Mouse (Mus musculus): ENCODE data around the gene Fgfr2. TPM values are rescaled to one million over a fixed set of nuclear protein-coding genes. Genes with fewer than 3 reads are reported as not detected.
A peak's percentile ranks its signal among the peaks of the same experiment; 100 is the strongest.

The Fgfr2 gene
- polyA plus RNA-seq, 1 experiment, result 1.7 TPM

DNA sequence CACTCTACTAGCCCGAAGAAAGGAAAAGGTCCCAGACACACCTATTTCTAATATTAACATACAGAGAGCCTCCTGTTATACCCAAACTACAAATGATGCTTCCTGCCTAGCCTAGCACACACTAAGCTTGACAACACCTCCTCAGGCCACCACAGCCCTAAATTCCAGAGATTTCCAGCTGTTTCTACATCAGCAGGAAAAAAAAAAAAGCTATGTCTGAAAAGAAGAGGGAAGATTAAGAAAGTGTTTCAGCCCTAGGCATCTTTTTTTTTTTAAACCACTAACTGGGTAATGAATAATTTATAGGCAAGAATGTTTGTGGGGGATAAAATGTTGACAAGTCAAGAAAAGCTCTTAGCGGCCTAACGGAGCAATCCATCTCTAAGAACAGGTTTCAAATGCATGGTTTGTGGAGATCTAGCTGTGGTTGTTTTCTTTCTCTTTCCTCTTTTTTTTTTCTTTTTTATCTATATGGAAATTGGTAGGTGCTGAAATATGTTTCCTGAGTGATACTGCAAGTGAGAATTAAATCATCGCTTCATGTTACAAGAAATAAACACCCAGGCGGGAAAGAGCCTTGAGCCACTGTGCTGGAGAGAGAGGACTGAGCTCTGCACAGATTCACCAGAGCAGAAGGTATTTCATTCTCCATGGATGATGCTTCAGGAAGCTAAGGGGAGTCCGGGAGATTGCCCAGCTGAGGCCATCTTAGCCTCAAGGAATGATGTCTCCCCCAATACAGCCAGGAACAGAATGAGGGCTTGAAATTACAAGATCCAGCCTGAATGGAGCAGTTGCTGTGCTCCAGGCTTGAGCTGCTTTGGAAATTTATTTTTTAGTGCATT is 673.0 kb downstream of the Fgfr2 start:
- Histone ChIP-seq H3K79me3 (ENCODE audit: low read depth) (no peaks in the 10 kb centered on the region), H3K4me3 (ENCODE audit: insufficient read depth, poor library complexity, severe bottlenecking) (no peak overlapping the region), H3K79me2 (ENCODE audit: control insufficient read depth, insufficient read depth) (no peaks in the 10 kb centered on the region), H3K27me3 (ENCODE audit: control insufficient read depth, insufficient read depth, insufficient read length) (no peaks in the 10 kb centered on the region), H3K36me3 (ENCODE audit: control insufficient read depth, insufficient read depth) (no peaks in the 10 kb centered on the region), H3ac (ENCODE audit: control insufficient read depth, insufficient read length, low read depth) (no peak overlapping the region)
- TF ChIP-seq MYOD1 (IDR thresholded peaks at IDR 0.05; ENCODE audit: control insufficient read depth, insufficient read length, low read depth), result no peak
- no peak for TF ChIP-seq CTCF (IDR thresholded peaks at IDR 0.05; ENCODE audit: control insufficient read depth, insufficient read depth, insufficient read length)
- no peak for TF ChIP-seq USF1 (IDR thresholded peaks at IDR 0.05; ENCODE audit: low read depth)
- no peak for TF ChIP-seq MAX (IDR thresholded peaks at IDR 0.05)
- TF ChIP-seq MYOG (IDR thresholded peaks at IDR 0.05; ENCODE audit: control insufficient read depth, extremely low read depth, insufficient read length), result no peak
- TF ChIP-seq CEBPB (IDR thresholded peaks at IDR 0.05; ENCODE audit: low read depth), result no peak
- TF ChIP-seq FOSL1 (IDR thresholded peaks at IDR 0.05; ENCODE audit: insufficient read depth, low read length, poor library complexity, severe bottlenecking), result no peak

DNA sequence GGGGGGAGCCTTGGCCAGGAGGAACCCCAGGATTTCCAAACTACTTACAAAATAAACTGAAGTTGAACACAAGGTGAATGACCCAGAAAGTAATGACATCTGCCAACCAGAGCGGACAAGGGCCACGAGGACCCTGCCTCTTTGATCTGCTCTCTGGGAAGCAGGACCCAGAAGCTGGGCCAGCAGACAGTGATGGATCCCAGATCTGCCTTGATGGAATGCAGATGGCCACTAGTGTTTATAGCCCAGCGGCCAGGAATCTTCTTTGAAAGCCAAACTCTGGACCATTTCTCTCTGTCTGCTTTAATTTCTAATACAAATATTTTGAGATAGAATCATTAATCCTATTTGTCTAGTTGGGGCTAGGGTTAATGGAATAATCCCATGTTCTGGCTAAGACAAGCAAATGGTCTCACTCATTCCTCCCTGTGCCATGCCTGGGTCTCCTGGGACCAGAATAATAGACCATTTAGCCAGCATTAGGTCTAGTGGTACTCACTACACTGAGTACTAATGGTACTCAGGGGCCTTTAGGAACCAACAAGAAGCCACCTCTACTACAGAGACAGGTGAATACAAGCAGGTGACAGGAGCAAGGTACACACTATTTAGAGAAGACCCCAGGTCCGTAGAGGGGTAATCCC is 674.5 kb downstream of the Fgfr2 start:
- H3K79me3 ChIP-seq (ENCODE audit: low read depth), result no peaks in the 10 kb centered on the region
- no peaks in the 10 kb centered on the region for H3K27me3 ChIP-seq (ENCODE audit: control insufficient read depth, insufficient read depth, insufficient read length)
- no peaks in the 10 kb centered on the region for H3K36me3 ChIP-seq (ENCODE audit: control insufficient read depth, insufficient read depth)
- no peak overlapping the region for H3K4me3 ChIP-seq (ENCODE audit: insufficient read depth, poor library complexity, severe bottlenecking)
- TF ChIP-seq CEBPB (IDR thresholded peaks at IDR 0.05; ENCODE audit: low read depth) (no peak), MAX (IDR thresholded peaks at IDR 0.05) (no peak), MYOG (IDR thresholded peaks at IDR 0.05; ENCODE audit: control insufficient read depth, extremely low read depth, insufficient read length) (no peak), MYOD1 (IDR thresholded peaks at IDR 0.05; ENCODE audit: control insufficient read depth, insufficient read length, low read depth) (no peak), CTCF (IDR thresholded peaks at IDR 0.05; ENCODE audit: control insufficient read depth, insufficient read depth, insufficient read length) (no peak), USF1 (IDR thresholded peaks at IDR 0.05; ENCODE audit: low read depth) (no peak), FOSL1 (IDR thresholded peaks at IDR 0.05; ENCODE audit: insufficient read depth, low read length, poor library complexity, severe bottlenecking) (no peak)
- no peak overlapping the region for H3ac ChIP-seq (ENCODE audit: control insufficient read depth, insufficient read length, low read depth)
- no peaks in the 10 kb centered on the region for H3K79me2 ChIP-seq (ENCODE audit: control insufficient read depth, insufficient read depth)

DNA sequence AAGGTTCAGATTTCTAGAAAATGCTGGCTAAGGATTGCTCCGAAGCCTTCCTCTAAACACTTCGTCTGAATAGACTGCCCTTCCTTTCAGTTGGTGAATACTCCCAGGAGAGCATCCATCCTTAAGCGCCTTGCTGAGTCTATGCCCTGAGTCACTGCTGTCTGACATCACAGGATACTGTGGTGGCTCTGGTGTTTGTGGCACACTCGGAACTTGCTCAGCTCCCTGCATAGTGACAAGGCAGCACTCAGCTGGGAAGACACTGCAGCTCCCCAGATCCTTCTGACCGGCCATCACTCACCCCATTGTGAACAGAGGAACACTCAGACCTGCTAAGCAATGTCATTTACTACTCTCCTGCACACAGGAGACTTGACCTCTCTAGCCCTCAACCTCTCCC is 675.6 kb downstream of the Fgfr2 start:
- Histone ChIP-seq H3ac (ENCODE audit: control insufficient read depth, insufficient read length, low read depth) (peak overlapping the region; percentile 22), H3K79me2 (ENCODE audit: control insufficient read depth, insufficient read depth) (no peaks in the 10 kb centered on the region), H3K27me3 (ENCODE audit: control insufficient read depth, insufficient read depth, insufficient read length) (no peaks in the 10 kb centered on the region), H3K36me3 (ENCODE audit: control insufficient read depth, insufficient read depth) (no peaks in the 10 kb centered on the region), H3K4me3 (ENCODE audit: insufficient read depth, poor library complexity, severe bottlenecking) (no peak overlapping the region), H3K79me3 (ENCODE audit: low read depth) (no peaks in the 10 kb centered on the region)
- no peak for TF ChIP-seq USF1 (IDR thresholded peaks at IDR 0.05; ENCODE audit: low read depth)
- no peak for TF ChIP-seq MAX (IDR thresholded peaks at IDR 0.05)
- TF ChIP-seq MYOD1 (IDR thresholded peaks at IDR 0.05; ENCODE audit: control insufficient read depth, insufficient read length, low read depth), result peak; percentile 28

DNA sequence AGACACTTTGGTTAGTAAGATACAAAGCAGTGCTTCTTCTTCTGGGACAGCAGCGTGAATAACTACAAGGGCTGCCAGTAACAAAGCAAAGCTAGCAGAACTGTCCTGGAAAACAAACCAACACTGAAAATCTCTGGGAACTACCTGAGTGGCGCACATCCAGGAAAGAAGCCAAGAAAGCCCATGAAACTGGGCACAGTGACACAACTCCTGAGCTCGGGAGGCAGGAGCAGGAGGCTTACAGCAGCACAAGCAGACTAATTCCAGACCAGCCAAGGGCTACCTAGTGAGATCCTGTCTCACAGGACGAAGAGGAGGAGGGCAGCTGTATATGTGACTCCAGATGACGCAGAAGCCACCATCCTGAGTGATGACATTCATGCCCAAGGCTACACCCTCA is 676.3 kb downstream of the Fgfr2 start:
- Histone ChIP-seq H3K79me3 (ENCODE audit: low read depth) (no peaks in the 10 kb centered on the region), H3ac (ENCODE audit: control insufficient read depth, insufficient read length, low read depth) (no peak overlapping the region), H3K27me3 (ENCODE audit: control insufficient read depth, insufficient read depth, insufficient read length) (no peaks in the 10 kb centered on the region), H3K36me3 (ENCODE audit: control insufficient read depth, insufficient read depth) (no peaks in the 10 kb centered on the region), H3K79me2 (ENCODE audit: control insufficient read depth, insufficient read depth) (no peaks in the 10 kb centered on the region), H3K4me3 (ENCODE audit: insufficient read depth, poor library complexity, severe bottlenecking) (no peak overlapping the region)
- no peak for TF ChIP-seq CEBPB (IDR thresholded peaks at IDR 0.05; ENCODE audit: low read depth)
- no peak for TF ChIP-seq MYOD1 (IDR thresholded peaks at IDR 0.05; ENCODE audit: control insufficient read depth, insufficient read length, low read depth)
- no peak for TF ChIP-seq FOSL1 (IDR thresholded peaks at IDR 0.05; ENCODE audit: insufficient read depth, low read length, poor library complexity, severe bottlenecking)
- no peak for TF ChIP-seq CTCF (IDR thresholded peaks at IDR 0.05; ENCODE audit: control insufficient read depth, insufficient read depth, insufficient read length)
- TF ChIP-seq MYOG (IDR thresholded peaks at IDR 0.05; ENCODE audit: control insufficient read depth, extremely low read depth, insufficient read length), result no peak
- no peak for TF ChIP-seq MAX (IDR thresholded peaks at IDR 0.05)
- TF ChIP-seq USF1 (IDR thresholded peaks at IDR 0.05; ENCODE audit: low read depth), result no peak

DNA sequence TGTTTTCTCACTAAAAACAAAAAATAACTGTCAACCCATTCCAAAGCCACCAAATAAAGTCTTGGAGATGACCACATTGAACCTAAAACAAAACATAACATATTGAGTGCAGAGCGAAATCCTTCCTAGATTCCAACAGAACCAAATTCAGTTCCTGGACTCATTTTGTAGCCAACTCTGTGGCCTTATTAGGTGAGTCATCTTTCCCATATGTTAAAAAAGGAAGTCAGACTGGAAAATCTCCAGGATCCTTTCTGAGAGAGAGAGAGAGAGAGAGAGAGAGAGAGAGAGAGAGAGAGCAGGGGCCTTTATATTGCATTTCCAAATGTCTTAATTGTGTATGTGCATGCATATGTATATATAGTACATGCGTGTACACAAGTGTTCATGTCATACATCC is 678.9 kb downstream of the Fgfr2 start:
- Histone ChIP-seq H3K27me3 (ENCODE audit: control insufficient read depth, insufficient read depth, insufficient read length) (no peaks in the 10 kb centered on the region), H3ac (ENCODE audit: control insufficient read depth, insufficient read length, low read depth) (no peak overlapping the region), H3K79me2 (ENCODE audit: control insufficient read depth, insufficient read depth) (no peaks in the 10 kb centered on the region), H3K79me3 (ENCODE audit: low read depth) (no peaks in the 10 kb centered on the region), H3K36me3 (ENCODE audit: control insufficient read depth, insufficient read depth) (no peaks in the 10 kb centered on the region), H3K4me3 (ENCODE audit: insufficient read depth, poor library complexity, severe bottlenecking) (no peak overlapping the region)
- peak; percentile 28 for TF ChIP-seq FOSL1 (IDR thresholded peaks at IDR 0.05; ENCODE audit: insufficient read depth, low read length, poor library complexity, severe bottlenecking)
- no peak for TF ChIP-seq CTCF (IDR thresholded peaks at IDR 0.05; ENCODE audit: control insufficient read depth, insufficient read depth, insufficient read length)

DNA sequence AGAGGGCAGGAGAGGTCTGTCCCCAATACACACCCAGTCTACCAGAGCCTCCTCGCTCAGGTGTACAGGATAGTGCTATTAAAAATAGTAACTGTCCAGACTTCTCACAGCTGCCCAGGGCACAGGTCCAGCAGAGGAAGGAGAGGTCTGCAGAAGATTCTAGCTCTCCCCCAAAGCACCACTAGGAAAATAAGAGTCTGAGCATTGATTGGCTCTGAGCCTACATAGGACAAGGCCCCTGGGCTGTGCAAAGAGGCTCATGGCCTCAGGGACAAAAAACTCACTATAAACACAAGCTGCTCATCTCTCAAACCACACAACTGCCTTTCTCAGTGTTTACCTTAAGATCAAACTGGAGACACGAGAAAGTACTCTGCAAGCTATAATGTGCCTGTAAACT is 679.4 kb downstream of the Fgfr2 start:
- Histone ChIP-seq H3K79me3 (ENCODE audit: low read depth) (no peaks in the 10 kb centered on the region), H3K4me3 (ENCODE audit: insufficient read depth, poor library complexity, severe bottlenecking) (no peak overlapping the region), H3K27me3 (ENCODE audit: control insufficient read depth, insufficient read depth, insufficient read length) (no peaks in the 10 kb centered on the region), H3ac (ENCODE audit: control insufficient read depth, insufficient read length, low read depth) (no peak overlapping the region), H3K79me2 (ENCODE audit: control insufficient read depth, insufficient read depth) (no peaks in the 10 kb centered on the region), H3K36me3 (ENCODE audit: control insufficient read depth, insufficient read depth) (no peaks in the 10 kb centered on the region)
- TF ChIP-seq MAX (IDR thresholded peaks at IDR 0.05) (no peak), MYOD1 (IDR thresholded peaks at IDR 0.05; ENCODE audit: control insufficient read depth, insufficient read length, low read depth) (no peak), USF1 (IDR thresholded peaks at IDR 0.05; ENCODE audit: low read depth) (no peak), MYOG (IDR thresholded peaks at IDR 0.05; ENCODE audit: control insufficient read depth, extremely low read depth, insufficient read length) (no peak), CEBPB (IDR thresholded peaks at IDR 0.05; ENCODE audit: low read depth) (no peak), FOSL1 (IDR thresholded peaks at IDR 0.05; ENCODE audit: insufficient read depth, low read length, poor library complexity, severe bottlenecking) (no peak), CTCF (IDR thresholded peaks at IDR 0.05; ENCODE audit: control insufficient read depth, insufficient read depth, insufficient read length) (no peak)
